Mouse (Mus musculus): Measurements from ENCODE around the gene Ptprh.

GRCm38 (mm10) chr7:4641155-4641554 is 37.3 kb upstream of the Ptprh start:
- no peak for TF ChIP-seq CTCF (IDR thresholded peaks at IDR 0.05; ENCODE audit: borderline replicate concordance, control insufficient read depth, extremely low read depth, insufficient read depth, low read length, poor library complexity)
- no peak for TF ChIP-seq POLR2A (IDR thresholded peaks at IDR 0.05; ENCODE audit: control insufficient read depth, extremely low read depth, insufficient read depth, low read length, poor library complexity)

Data from thymus, adult 2 months (tissue).